Mouse (Mus musculus) hematopoietic stem cell, adult 5-6 weeks (primary cell): ENCODE data around the gene Gad1. TPM values are rescaled to one million over a fixed set of nuclear protein-coding genes. Genes with fewer than 3 reads are reported as not detected.

Source experiments
- ATAC-seq, 2 experiments: fragments of 125-278 bp in 1 of 2; replicated peaks in 1 of 2; 2 replicates each; pipeline ENCODE4 v1.8.0; 2016 to 2017; ENCODE audit warnings: inconsistent platforms in 2 of 2, mild to moderate bottlenecking in 2 of 2, moderate number of reproducible peaks in 2 of 2, low read depth in 1 of 2, moderate TSS enrichment in 1 of 2; ENCODE audit not compliant: low FRiP score in 2 of 2, poor library complexity in 2 of 2, severe bottlenecking in 2 of 2, insufficient read depth in 1 of 2, low TSS enrichment in 1 of 2
- total RNA-seq: library from RNA; stranded (forward); fragments of 172-1452, 232-1000 nt; gene quantifications from 2 replicates; pipeline ENCODE4 v1.2.3, GENCODE M21; 2017

Gene Gad1
- total RNA-seq, 1 experiment from 2014 or later = not detected

DNA sequence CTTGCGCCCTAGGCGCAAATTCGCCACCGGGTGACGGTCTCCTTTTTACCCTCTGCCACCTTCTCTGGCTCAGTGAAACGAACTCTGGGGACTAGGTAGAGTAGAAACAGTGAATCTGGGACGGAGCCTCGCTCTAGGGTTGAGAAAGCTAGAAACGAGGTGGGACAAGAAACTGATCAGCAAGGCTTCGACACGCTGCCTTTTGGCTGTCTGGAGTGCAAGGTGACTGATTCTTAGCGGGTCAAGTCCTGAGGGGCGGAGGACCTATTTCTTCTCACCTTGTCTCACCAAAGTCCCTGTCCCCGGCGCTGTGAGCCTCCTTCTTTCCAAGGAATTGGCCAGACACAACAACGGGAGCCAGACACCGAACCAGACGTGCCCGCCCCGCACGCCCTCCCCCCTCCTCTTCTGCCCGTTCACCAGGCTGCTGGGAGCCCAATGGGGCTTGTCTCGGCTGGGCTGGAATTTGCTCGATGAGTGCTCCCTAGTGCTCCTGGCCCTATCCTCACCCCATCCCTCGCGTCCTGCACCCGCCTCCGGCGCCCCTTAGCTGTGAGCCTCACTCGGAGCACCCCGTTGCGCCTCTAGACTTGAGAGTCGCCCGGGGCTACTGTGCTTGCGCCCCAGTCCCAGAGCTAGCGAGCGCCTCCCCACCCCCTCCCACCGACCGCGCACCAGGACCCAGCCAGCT, 10.3 kb downstream of the Gad1 start:
- no peak for ATAC-seq

GRCm38 (mm10) chr2:70563721-70564645, 11.1 kb downstream of the Gad1 start:
- ATAC-seq = no peak

DNA sequence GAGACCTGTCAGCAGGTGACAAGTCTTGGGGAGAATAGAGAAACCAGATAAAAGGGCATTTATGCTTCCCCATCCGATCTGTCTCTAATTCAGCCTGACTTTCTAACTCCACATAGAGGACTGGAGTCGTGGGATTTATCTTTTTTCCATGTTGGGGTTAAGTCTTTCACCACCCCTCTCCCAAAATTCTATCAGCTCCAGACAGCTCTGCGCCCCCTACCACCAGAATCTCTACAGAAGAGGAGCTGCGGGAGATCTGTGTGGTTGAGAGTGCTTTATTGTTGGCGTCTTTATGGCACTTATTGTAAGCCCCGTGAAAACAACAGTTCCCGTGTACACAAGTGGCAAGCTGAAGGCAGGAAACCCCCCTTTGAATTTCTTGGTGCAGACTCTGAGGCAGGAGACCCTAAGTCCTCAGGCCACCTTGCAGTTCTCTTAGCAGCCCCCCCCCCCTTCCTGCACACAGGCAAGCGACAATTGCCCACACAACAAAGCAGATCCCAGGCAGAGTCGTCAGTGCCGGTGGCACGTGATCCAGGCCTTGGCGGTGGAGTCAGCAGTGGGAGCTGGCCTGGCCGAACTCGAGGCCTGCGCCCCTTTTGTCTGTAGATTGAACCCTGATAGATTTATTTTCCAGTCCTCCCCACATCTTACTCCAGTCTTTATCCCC, 11.9 kb downstream of the Gad1 start:
- no peak for ATAC-seq

DNA sequence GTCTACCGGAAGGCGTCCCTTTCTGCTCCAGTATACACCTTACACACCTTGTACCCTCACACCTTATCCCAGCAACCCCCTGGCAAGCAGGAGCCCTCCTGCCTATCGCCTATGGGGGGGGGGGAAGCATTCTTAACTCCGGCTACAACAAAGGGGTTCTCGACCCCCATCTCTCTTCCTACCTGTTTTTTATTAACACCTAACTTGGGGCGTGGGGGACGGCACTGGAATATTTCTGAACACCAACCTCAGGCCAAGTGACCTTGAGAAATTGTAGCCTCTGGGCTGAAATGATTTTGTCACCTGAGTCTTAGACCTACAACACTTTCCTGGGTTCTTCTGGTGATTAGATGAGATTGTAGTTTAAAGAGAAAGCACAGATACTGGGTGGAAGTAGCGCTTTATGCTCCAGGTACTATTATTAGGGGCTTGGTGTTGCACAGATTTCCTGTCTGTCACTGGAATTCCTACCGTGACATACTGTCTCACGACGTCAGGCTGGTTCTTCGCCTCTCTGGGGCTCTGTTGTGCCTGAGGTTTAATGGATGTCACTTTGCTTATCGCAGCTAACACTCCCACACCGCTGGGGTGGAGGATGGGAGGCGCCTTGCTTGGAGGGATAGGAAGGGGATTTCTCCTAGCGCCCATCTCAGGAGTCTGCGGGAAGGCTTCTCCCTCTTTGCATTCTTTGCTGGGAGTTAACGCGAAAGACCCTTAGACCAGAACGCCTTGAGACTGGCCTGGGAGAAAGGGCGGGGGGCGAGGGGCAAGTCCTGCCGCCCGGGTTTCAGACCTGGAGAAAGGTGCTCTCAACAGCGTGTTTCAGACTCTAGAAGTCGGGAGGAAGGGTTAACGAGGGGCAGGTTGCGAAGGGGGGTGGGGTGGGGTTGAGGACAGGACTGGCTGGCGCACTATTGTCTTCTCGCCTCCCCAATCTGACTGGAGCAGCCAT, 13.1 kb downstream of the Gad1 start:
- ATAC-seq = no peak

- no peak for ATAC-seq
Observed at GRCm38 (mm10) chr2:70566603-70566981, 13.7 kb downstream of the Gad1 start.

GRCm38 (mm10) chr2:70567071-70567681, 14.3 kb downstream of the Gad1 start:
- ATAC-seq = peak in 1 of 2 experiments; percentile 38; a peak in 1 of 4 replicates

DNA sequence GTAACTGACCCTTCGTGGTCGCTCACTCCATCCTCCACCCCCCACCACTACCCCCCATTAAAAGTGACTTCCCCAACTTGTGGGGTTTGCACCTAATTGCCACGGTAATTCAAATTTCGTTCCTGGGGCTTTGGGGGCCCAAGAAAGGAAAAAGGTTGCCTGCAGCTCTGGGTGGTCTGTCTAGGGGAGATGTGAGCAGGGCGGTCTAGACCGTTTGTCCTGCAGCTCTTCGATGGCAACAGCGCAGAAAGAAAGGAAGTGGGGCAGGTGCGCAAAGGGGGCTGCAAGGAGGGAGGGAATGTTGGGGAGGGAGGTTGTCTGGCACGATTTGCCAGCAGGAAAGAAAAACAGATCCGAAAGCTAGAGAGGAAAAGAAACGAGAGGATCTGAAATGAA, 14.8 kb downstream of the Gad1 start:
- ATAC-seq = no peak

DNA sequence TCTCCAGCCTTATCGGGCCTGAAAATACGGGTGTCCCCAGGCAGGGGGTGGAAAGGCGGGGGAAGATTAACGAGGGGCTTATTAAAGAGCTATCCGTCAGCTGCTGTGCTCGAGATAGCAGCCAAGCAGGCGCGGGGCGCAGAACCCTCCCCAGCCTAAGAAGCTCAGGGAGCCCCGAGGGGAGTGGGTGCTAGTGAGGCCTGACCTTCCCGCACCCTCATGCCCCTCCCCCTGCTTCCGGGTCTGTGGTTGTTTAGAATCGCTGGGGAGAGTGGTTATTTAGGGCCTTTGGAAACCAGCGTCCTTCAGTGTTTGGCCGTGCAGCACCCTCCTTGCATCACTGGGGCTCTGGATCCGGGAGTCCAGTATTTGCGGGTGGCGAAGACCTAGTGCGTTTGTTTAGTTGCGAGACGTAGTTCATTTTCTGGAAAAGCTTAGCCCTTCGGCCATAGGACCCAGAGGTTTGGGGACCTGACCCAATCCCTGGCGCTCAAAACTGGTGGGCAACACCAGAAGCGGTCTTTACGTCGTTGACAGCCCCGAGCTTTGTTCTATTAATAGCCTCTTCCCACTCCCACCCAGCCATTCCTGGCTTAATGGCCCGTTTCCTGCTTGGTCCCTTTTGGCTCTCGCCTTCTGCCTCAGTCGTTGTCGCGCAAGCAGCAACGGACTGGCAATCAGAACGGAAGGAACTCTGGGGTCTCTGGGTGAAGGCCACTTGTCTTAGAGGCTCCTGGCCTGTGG, 15.5 kb downstream of the Gad1 start:
- no peak for ATAC-seq

DNA sequence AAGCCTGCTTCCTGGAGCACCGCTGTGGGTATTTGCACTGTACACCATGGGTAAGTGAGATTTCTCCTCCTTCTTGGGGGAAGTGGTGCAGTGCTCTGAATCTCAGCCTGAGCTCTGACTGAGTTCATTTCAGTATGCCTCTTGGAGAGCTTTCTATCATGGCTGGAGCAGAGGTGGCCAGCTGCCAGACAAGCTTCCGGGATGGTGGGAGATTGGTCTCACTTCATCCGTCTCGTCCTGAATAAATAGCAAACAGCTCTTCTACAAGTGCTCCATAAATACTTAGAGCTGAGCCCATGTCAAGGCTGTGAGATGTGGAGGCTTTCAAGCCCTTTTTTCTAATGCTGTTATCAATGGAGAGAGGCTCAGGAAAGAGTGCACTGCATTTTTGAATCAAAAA, 18.8 kb downstream of the Gad1 start:
- no peak for ATAC-seq

- ATAC-seq = no peak
Observed at GRCm38 (mm10) chr2:70572251-70572650, 19.4 kb downstream of the Gad1 start.

DNA sequence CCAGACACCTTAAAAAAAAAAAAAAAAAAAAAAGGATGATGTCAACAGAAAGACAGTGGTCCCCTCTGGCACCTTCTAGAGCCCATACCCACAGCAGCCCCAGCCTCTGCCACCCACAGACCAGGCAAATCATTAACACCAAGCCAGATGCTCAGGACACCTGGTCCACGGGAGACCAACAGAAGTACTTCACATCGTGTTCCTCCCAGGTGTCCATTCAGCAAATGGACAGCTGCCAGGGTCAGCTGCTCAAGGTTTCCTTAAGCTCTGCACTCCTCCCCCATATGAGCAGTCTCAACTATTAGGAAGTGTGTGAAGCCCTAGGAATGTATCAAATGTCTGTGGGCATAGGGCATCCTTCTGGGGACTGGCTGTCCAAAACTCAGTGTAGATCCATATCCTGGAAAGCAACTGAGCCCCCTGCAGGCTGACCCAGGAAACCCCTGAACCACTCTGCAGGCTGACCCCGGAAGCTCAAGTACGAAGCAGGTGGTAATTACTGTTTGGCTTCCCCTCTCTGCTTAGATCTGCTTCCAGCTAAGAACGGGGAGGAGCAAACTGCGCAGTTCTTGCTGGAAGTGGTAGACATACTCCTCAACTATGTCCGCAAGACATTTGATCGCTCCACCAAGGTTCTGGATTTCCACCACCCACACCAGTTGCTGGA, 20.8 kb downstream of the Gad1 start:
- no peak for ATAC-seq

DNA sequence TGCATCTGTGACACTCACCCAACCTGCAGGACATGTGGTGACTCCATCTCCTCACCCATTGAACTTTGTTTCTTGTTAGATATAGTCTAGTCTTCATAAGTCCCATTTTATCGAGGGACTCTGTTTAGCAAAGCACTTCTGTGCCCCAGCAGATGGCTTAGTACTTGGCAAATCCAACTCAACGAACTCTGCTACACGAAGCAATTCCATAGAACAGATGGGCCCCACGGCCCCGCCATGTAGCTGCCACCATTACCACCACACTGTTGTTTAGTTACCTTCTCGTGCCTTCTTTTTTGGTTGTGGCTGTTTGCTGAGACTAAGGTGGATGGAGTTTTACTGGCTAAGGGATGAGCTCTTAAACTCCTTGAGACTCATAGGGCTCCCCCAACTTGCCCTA, 35.3 kb downstream of the Gad1 start:
- ATAC-seq = no peak

- ATAC-seq = no peak
Observed at GRCm38 (mm10) chr2:70592432-70592831, 39.6 kb downstream of the Gad1 start.

DNA sequence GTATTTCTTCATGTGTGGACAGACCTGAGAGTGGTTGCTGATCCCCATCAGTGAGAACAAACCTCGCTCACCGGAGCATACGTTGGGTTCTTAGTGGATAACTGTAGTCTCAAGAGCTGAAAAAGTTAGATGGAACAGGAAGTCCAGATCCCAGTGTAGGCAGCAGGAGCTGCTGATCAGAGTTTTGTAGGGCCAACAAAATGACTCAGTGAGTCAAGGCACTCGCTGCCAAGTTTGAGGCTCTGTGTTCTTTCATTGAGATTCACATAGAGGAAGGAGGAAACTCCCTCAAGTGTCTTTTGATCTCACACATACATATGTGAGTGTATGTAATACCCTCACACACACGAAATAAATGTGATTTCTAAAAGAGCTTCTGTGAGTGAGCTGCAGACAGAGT, 40.8 kb downstream of the Gad1 start:
- no peak for ATAC-seq

- no peak for ATAC-seq
Observed at GRCm38 (mm10) chr2:70595896-70596295, 43.0 kb downstream of the Gad1 start.

GRCm38 (mm10) chr2:70609769-70610168, 56.9 kb downstream of the Gad1 start:
- no peak for ATAC-seq
